Mouse (Mus musculus) gastrocnemius, postnatal 14 days (tissue): ENCODE data around the gene Nfx1. TPM values are rescaled to one million over a fixed set of nuclear protein-coding genes. Genes with fewer than 3 reads are reported as not detected.

ENCODE experiments used
- DNase-seq: peaks from one replicate; pipeline ENCODE4 v3.0.0; 2021; ENCODE audit warnings: mixed read lengths
- intact Hi-C: fragments of 180-260 bp; cut with DNase I; formaldehyde crosslinking; loops from one replicate; pipeline ENCODE4 v1.15.1; 2025; ENCODE audit warnings: low total_unique reads
- total RNA-seq, 2 experiments: library from RNA; stranded (reverse); gene quantifications; 2 replicates each; pipeline ENCODE4 v1.2.3; 2021

Gene Nfx1
- total RNA-seq, 2 experiments from 2014 or later, result 18.3 to 18.9 TPM

GRCm38 (mm10) chr4:40969781-40970591 is 720 bp upstream of the Nfx1 start:
- intact Hi-C loops, result loop anchor here (2.0 kb wide), 1 partner anchor 21 kb away; the partner anchor contains the start of genes Bag1 and Chmp5
- no peak for DNase-seq

- intact Hi-C loops, result loop anchor here (2.0 kb wide), 1 partner anchor 22 kb away; the partner anchor contains the start of genes Bag1 and Chmp5
- no peak for DNase-seq
Observed at GRCm38 (mm10) chr4:40970592-40970841, 189 bp upstream of the Nfx1 start.

- intact Hi-C loops, result loop anchor here (2.0 kb wide), 1 partner anchor 23 kb away; the partner anchor contains the start of genes Bag1 and Chmp5
- DNase-seq, result peak; percentile 38
Observed at GRCm38 (mm10) chr4:40971744-40972143, 1.0 kb downstream of the Nfx1 start.

- intact Hi-C loops, result no loop called here
- DNase-seq, result no peak
Observed at GRCm38 (mm10) chr4:40974011-40974410, 3.3 kb downstream of the Nfx1 start.

- intact Hi-C loops, result no loop called here
- DNase-seq, result no peak
Observed at GRCm38 (mm10) chr4:40975678-40976077, 5.0 kb downstream of the Nfx1 start.

- no peak for DNase-seq
- intact Hi-C loops, result no loop called here
Observed at GRCm38 (mm10) chr4:40976651-40977050, 5.9 kb downstream of the Nfx1 start.

- no peak for DNase-seq
- intact Hi-C loops, result no loop called here
Observed at GRCm38 (mm10) chr4:40979430-40979829, 8.7 kb downstream of the Nfx1 start.

GRCm38 (mm10) chr4:40982486-40982885 is 11.8 kb downstream of the Nfx1 start:
- intact Hi-C loops, result no loop called here
- DNase-seq, result no peak

GRCm38 (mm10) chr4:40983686-40984085 is 13.0 kb downstream of the Nfx1 start:
- peak; percentile 57 for DNase-seq
- intact Hi-C loops, result no loop called here

GRCm38 (mm10) chr4:40989633-40990032 is 18.9 kb downstream of the Nfx1 start:
- intact Hi-C loops, result no loop called here
- DNase-seq, result no peak

- intact Hi-C loops, result no loop called here
- no peak for DNase-seq
Observed at GRCm38 (mm10) chr4:40996302-40996701, 25.6 kb downstream of the Nfx1 start.

GRCm38 (mm10) chr4:40997916-40998315 is 27.2 kb downstream of the Nfx1 start:
- intact Hi-C loops, result no loop called here
- DNase-seq, result no peak

GRCm38 (mm10) chr4:41000271-41000670 is 29.6 kb downstream of the Nfx1 start:
- intact Hi-C loops, result no loop called here
- DNase-seq, result no peak

GRCm38 (mm10) chr4:41000842-41001639 is 30.3 kb downstream of the Nfx1 start:
- intact Hi-C loops, result no loop called here
- no peak for DNase-seq

GRCm38 (mm10) chr4:41013351-41013750 is 42.6 kb downstream of the Nfx1 start:
- no peak for DNase-seq
- intact Hi-C loops, result no loop called here

- intact Hi-C loops, result no loop called here
- DNase-seq, result no peak
Observed at GRCm38 (mm10) chr4:41015798-41016197, 45.1 kb downstream of the Nfx1 start.

GRCm38 (mm10) chr4:41021094-41021493 is 50.4 kb downstream of the Nfx1 start:
- intact Hi-C loops, result no loop called here
- no peak for DNase-seq

GRCm38 (mm10) chr4:41026086-41026787 is 55.5 kb downstream of the Nfx1 start:
- intact Hi-C loops, result no loop called here
- DNase-seq, result no peak

- intact Hi-C loops, result no loop called here
- no peak for DNase-seq
Observed at GRCm38 (mm10) chr4:41027872-41028271, 57.2 kb downstream of the Nfx1 start.

- DNase-seq, result no peak
- intact Hi-C loops, result no loop called here
Observed at GRCm38 (mm10) chr4:41028272-41028671, 57.6 kb downstream of the Nfx1 start.
